Mouse (Mus musculus): ENCODE measurements at regions not wholly inside any gene's neighbourhood (a gene's known extent, or its start where the extent isn't known, plus 50 kb on each side); places are given as distances from the start of the nearest gene placed in this dataset.

DNA sequence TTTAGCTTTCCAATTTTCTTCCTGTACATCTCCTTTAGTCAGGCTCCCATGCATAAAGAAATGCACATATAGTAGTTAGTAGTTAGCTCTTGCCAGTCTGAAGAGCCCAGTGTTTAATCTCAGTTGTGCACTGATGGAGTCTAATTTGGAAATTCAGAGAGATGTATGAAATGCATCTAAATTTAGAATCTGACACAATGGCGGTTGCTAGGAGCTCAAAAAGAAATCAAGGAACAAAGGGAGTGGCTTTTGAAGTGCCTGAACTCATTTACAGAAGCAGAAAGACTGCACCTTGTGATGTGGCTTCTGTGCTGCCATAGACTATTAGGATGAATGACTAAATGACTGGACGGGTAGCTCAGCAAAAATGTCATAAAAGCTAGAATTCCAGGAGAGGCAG lies 916.3 kb downstream of the Rps29 start:
- in situ Hi-C loops (cut with MboI; ENCODE audit: low pct_unique_long_range_greater_than_20kb), result no loop called here
- POLR2A ChIA-PET, result no interaction called here

DNA sequence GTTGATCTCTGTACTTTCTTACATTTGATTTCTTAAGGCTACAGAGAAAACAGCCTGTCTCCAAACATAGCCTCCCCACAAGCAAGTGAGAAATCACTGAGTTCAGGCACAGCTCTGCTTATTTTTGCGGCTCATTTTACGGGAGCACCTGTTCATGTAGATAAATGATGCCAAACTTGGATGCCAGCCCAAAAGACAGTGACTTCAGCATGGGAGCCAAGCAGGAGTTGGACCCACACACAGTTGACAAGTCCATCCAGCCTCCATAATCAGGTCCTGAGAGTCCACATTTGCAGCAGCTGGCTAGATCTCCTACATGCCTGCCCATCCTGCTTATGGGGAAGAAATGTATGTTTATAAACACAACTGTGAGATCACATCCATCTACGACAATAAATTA lies 927.2 kb downstream of the Rps29 start:
- ChIA-PET POLR2A (no interaction called here), CTCF (no interaction called here)
- ATAC-seq, result no peak
- in situ Hi-C loops (cut with MboI; ENCODE audit: low pct_unique_long_range_greater_than_20kb), result no loop called here
- no peak for DNase-seq (ENCODE audit: low read depth, low spot score)
- H3K27me3 ChIP-seq, result no peaks in the 10 kb centered on the region
- TF ChIP-seq CTCF (IDR thresholded peaks at IDR 0.05), result no peak

More for the DNA sequence above, 916.3 kb downstream of the Rps29 start:
- no peak for ATAC-seq
- DNase-seq (ENCODE audit: low read depth, low spot score), result no peak
- TF ChIP-seq CTCF (IDR thresholded peaks at IDR 0.05), result no peak
- CTCF ChIA-PET, result interaction anchor here (0.9 to 1.1 kb wide), 2 partner anchors 20 to 23 kb away, joined by 3 read pairs; no protein-coding TSS in a partner anchor
- H3K27me3 ChIP-seq, result no peaks in the 10 kb centered on the region

DNA sequence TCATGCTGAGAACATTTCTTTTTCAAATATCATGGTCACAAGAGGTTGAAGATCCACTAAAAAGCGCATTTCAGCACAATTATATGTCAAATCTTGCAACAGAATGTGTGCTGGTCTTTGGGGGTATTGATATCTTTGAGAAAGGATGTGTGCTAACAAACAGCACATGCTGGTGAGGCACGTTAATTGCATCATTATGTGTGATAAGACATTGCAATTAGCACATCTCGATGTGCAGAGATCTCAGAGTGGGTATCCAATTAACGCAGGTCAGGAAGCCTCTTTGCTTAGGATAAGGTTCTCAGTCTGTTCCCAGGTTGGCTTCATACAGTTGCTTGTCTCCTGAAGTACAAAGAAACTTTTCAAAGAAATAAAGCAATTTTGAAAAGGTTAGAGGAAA lies 941.9 kb downstream of the Rps29 start:
- ATAC-seq, result no peak
- POLR2A ChIA-PET, result no interaction called here
- no peaks in the 10 kb centered on the region for H3K27me3 ChIP-seq
- DNase-seq (ENCODE audit: low read depth, low spot score), result no peak
- in situ Hi-C loops (cut with MboI; ENCODE audit: low pct_unique_long_range_greater_than_20kb), result no loop called here
- CTCF ChIA-PET, result no interaction called here
- no peak for TF ChIP-seq CTCF (IDR thresholded peaks at IDR 0.05)

DNA sequence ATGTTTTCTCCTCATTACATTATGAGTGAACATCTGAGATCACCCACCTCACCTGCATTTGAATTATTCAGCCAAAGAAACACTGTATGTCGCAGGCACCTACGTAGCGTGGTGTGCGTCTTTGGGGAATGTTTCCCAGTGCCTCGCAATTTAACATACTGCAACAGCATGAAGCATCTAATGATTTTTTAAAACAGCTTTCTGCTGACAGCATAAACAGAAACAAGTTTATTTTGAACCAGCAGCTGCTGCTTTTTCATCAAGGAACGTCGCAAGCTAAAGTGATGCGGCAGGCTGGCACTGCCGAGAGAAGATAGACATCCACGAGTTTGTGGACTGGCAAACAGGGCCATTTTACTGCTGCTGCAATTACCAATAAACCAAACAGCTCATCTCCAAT lies 950.7 kb downstream of the Rps29 start:
- ChIA-PET POLR2A (no interaction called here), CTCF (no interaction called here)
- DNase-seq (ENCODE audit: low read depth, low spot score), result no peak
- no peak for TF ChIP-seq CTCF (IDR thresholded peaks at IDR 0.05)
- H3K27me3 ChIP-seq, result no peaks in the 10 kb centered on the region
- no peak for ATAC-seq
- in situ Hi-C loops (cut with MboI; ENCODE audit: low pct_unique_long_range_greater_than_20kb), result no loop called here

DNA sequence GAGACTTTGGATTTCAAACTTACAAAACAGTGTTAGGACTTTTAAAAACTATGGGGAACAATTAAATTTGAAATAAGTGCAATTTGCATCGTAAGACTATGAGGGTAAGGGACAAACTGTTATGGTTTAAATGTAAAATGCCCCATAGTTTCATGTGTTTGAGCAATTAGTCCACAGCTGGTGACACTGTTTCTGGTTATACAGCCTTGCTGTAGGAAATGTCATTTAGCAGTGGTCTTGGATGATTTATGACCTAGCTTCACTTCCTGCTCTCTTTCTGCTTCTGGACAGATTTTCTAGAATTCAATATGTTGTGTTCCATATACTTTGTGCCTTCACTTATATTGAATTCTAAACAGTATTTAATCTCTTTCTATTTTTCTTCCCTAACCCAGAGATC lies 961.5 kb upstream of the Mdga2 start:
- no peak for DNase-seq (ENCODE audit: low read depth, low spot score)
- POLR2A ChIA-PET, result no interaction called here
- CTCF ChIA-PET, result no interaction called here
- no peak for TF ChIP-seq CTCF (IDR thresholded peaks at IDR 0.05)
- no peaks in the 10 kb centered on the region for H3K27me3 ChIP-seq
- in situ Hi-C loops (cut with MboI; ENCODE audit: low pct_unique_long_range_greater_than_20kb), result no loop called here
- ATAC-seq, result no peak

DNA sequence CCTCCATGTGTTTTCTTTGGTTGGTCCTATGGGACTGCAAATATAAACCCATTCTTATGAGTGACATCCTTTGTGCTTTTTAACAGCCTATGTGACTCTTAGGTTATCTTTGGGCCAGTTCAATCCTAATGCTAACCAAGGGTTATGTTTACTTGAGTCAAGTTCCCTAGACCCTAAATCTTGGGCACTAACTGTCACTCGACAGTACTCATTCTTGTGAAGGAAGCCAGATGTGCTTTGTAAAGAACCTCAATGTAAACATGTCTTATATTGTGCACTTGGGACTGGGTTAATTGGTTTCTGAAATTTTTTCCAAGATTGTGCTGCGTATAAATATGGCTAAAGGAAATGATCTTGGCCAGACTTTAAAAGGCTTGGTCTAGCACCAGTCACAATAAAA lies 939.0 kb upstream of the Mdga2 start:
- no peak for DNase-seq (ENCODE audit: low read depth, low spot score)
- ChIA-PET CTCF (no interaction called here), POLR2A (no interaction called here)
- H3K27me3 ChIP-seq, result no peaks in the 10 kb centered on the region
- in situ Hi-C loops (cut with MboI; ENCODE audit: low pct_unique_long_range_greater_than_20kb), result no loop called here
- TF ChIP-seq CTCF (IDR thresholded peaks at IDR 0.05), result no peak
- no peak for ATAC-seq

DNA sequence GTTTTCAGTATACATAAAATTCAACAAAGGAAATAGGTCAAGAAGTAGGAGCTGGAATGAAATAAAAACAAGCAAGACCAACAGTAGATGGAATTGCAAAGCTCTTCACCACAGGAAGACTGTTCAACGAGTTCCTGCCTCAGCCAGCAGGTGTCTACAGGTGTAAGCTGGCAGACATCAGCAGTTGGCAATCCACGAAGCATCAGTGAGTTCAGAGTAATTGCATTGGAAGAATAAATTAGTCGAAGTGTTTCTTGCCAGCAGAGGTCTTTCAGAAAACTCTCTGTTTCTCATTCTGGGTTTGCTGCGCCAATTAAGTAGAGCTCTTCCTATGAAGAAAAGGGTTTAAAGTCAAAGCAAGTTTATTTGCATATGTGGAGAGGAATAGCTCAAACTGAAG lies 925.7 kb upstream of the Mdga2 start:
- H3K27me3 ChIP-seq, result no peaks in the 10 kb centered on the region
- DNase-seq (ENCODE audit: low read depth, low spot score) (no peak), ATAC-seq (no peak)
- ChIA-PET POLR2A (no interaction called here), CTCF (no interaction called here)
- in situ Hi-C loops (cut with MboI; ENCODE audit: low pct_unique_long_range_greater_than_20kb), result no loop called here
- no peak for TF ChIP-seq CTCF (IDR thresholded peaks at IDR 0.05)

DNA sequence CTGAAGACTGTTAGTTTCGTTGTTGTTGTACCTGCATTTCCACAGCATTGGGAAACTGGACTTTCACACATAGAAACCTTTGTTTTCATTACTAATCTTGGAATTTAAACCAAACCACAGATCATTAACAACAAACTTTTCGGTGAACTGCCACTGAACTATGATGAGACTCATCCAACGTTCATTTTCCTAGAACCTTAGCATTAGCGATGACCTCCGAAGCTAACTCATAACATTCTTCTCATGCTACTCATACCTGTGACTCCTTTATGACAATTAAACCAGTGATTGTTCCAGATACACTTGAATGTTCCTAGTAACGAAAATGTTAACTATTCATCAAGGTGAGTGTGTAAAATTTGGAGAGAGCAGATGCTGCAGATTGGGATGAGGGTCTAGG lies 917.5 kb upstream of the Mdga2 start:
- H3K27me3 ChIP-seq, result no peaks in the 10 kb centered on the region
- POLR2A ChIA-PET, result no interaction called here

DNA sequence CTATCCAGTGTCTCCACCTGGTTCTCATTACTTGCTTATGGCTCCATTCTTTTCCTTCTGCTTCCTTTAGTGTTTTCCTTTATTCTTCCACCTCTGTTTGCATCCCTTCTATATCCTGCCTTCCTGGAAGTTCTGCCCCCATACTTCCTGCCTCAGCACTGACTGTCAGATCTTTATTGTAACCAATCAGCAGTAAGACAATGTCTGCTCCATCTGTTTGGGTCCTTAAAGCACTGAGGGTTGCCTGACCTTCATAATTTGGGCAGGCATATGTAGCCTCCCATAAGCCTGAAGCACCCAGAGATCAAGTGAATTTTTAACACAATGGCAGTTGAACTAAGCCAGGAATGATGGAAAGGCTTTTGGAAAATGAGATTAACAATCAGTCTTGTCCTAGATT lies 909.4 kb upstream of the Mdga2 start:
- DNase-seq (ENCODE audit: low read depth, low spot score) (no peak), ATAC-seq (no peak)
- in situ Hi-C loops (cut with MboI; ENCODE audit: low pct_unique_long_range_greater_than_20kb), result no loop called here
- POLR2A ChIA-PET, result no interaction called here
- CTCF ChIA-PET, result no interaction called here
- no peaks in the 10 kb centered on the region for H3K27me3 ChIP-seq
- no peak for TF ChIP-seq CTCF (IDR thresholded peaks at IDR 0.05)

More for the DNA sequence above, 917.5 kb upstream of the Mdga2 start:
- peak; percentile 50 for DNase-seq (ENCODE audit: low read depth, low spot score)
- ATAC-seq, result peak; percentile 99
- no peak for TF ChIP-seq CTCF (IDR thresholded peaks at IDR 0.05)
- CTCF ChIA-PET, result no interaction called here
- in situ Hi-C loops (cut with MboI; ENCODE audit: low pct_unique_long_range_greater_than_20kb), result no loop called here

DNA sequence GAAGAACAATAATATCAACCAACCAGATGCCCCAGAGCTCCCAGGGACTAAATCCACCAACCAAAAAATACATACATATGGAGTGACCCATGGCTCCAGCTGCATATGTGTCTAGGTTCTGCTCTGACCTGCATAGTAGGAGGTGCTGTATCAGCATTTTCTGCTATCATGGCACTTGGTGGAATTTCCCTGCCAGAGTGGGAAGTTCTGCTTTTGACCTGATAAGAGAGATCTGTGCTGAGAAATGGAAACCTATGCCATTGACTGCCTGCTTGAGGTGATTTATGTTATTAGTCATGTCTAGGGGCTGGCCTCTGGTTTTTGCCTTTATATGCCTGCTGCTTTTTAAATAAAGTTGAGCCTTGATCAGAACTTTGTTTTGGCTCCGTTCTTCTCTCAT lies 893.4 kb upstream of the Mdga2 start:
- no peaks in the 10 kb centered on the region for H3K27me3 ChIP-seq
- ATAC-seq (no peak), DNase-seq (ENCODE audit: low read depth, low spot score) (no peak)
- CTCF ChIA-PET, result no interaction called here
- in situ Hi-C loops (cut with MboI; ENCODE audit: low pct_unique_long_range_greater_than_20kb), result no loop called here
- no peak for TF ChIP-seq CTCF (IDR thresholded peaks at IDR 0.05)
- POLR2A ChIA-PET, result no interaction called here

All from Patski (cell line).